Mouse (Mus musculus) layer of hippocampus, adult 18-20 months (tissue): ENCODE results near the gene Olfr63. TPM values are rescaled to one million over a fixed set of nuclear protein-coding genes. Genes with fewer than 3 reads are reported as not detected.
"Not testable (repeated sequence)": the region's sequence is repeated elsewhere in the genome, so short reads cannot be mapped to it uniquely, and the experiment has no call there.

Experiments used
- DNase-seq, 2 experiments: peaks; one replicate each; pipeline ENCODE4 v3.0.0; 2022; ENCODE audit warnings: low spot score in 2 of 2
- long read RNA-seq: library from polyadenylated mRNA; stranded (forward); transcript quantifications from one replicate; pipeline ENCODE4 v2.0.0, GENCODE M21; 2021
- total RNA-seq, 2 experiments: library from RNA; stranded (reverse); gene quantifications; 2 replicates each; pipeline ENCODE4 v1.2.3; 2021

Olfr63 gene
- under 1 TPM in 1 of 2 experiments, not detected in 1; 0.05 TPM for total RNA-seq
- long read RNA-seq: 0 reads

DNA sequence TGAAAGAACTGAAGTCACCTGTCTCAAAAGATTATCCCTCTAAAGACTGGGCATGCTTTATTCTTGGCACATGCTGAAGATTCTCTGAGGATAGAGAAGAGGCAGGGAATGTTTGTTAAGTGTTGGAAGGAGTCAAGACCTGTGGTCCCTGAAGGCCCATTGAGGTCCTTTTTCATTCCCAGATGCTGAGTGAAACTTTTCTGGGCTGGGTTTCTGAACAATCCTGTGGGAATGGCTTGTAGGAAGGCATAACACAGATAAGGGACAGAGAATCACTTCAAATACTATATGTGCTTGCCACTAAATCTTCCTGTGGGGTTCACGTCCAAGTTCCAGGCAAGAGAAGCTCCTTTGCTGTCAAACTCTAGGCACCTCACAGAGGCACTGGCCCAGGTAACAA, at the start of gene Olfr63:
Gene Olfr63 (plus strand): TSS at position 301 of the 400 bp plus-strand sequence.
- no peak for DNase-seq

DNA sequence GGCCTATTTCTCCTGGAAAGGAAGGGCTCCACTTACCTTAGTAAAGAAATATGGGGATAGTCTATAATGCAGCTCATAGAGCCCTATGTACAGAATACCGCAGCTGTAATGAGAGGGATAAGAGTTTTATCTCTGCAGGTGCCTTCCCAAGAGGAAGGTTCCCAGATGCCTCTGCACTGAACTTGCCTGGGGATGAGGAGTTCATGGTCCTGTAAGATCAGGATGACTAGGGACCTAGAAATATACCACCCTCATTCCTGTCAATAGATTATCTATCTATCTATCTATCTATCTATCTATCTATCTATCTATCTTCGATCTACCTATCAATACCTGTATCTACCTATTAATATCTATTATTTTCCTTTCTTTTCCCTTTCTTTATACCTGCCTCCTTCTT, 42.9 kb upstream of the Olfr63 start, which contains the start of gene Olfr1564:
Gene Olfr1564 (minus strand): TSS at position 101 of the 400 bp plus-strand sequence.
- no peak for DNase-seq

DNA sequence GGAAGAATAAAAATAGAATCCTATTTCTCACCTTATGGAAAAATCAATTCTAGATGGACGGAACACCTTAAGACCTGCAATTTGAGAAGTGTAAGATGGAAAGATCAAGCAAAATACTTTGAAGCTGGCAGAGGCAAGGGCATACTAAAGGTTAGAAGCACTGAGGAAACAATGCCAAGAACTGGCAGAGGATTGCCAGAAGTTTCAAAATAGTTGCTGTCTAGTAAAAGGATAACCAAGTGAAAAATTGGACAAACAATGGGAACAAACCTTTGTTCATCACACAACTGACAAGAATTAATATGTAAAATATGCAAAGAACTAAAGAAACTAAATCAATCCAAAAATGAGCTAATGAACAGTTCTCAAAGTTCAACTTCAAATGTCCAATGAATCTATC, 27.8 kb upstream of the Olfr63 start:
- DNase-seq: not testable (repeated sequence)

DNA sequence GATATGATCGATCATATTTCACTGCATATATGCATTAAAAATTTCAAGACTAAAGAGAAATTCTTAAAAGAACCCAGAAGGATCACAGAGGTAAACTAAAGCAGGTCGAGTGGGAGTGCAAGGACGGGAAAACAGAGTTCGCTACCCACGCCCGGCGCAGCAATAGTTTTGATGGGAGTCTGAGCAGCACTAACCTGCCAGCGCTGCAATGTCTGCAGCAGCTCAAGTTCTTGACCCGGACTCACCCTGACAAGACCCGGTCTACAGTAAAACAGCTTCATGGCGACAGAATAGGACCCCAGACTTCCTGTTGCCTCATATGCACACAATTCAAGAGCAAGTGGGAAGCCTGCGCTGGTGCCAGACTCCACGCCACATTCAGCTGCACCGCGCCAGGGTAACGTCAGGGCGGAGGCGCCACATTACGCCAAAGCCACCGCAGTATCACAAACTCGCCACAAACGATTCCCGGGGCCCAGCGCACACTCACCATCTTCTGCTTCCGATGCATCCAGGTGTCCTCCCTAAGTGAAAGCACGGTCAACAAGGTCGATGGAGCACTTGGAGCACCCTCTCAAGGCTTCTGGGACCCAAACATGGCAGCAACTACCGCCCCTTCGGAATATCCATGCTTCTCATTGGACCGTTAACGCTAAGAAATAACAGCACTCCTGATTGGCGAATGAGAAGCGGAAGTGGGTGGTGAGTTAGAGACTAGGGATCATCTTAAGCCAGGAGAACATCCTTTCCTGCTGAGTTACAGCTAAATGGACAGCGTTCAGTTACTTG, 9.8 kb upstream of the Olfr63 start, which contains the start of gene Zfp955a:
Gene Zfp955a (minus strand): TSS at position 616 of the 789 bp plus-strand sequence.
- not testable (repeated sequence) for DNase-seq

DNA sequence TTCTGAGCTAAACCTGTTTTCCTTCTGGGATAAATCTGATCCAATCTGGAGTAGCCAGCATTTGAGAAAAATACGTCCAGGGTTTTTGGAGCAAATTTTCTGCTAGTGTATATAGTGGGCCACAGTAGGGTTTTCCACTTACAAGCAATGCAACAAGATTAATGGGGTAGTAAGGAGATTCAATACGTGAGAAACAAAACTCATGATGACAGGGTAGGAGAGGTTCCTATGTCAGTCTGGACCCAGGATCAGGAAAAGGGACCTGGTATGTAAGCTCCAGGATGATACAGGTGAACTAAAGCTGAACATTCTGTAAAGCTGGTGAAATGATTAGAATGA, 9.2 kb upstream of the Olfr63 start:
- not testable (repeated sequence) for DNase-seq

DNA sequence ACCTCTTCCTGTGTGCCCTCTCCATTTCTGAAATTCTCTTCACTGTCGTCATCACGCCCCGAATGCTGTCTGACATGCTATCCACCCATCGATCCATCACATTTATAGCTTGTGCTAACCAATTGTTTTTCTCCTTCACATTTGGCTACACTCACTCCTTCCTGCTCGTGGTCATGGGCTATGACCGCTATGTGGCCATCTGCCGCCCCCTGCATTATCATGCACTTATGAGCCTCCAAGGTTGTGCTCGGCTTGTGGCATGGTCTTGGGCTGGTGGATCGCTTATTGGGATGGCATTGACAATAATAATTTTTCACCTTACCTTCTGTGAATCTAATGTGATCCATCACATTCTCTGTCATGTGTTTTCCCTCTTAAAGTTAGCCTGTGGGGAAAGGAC, 4.4 kb downstream of the Olfr63 start:
- no peak for DNase-seq

DNA sequence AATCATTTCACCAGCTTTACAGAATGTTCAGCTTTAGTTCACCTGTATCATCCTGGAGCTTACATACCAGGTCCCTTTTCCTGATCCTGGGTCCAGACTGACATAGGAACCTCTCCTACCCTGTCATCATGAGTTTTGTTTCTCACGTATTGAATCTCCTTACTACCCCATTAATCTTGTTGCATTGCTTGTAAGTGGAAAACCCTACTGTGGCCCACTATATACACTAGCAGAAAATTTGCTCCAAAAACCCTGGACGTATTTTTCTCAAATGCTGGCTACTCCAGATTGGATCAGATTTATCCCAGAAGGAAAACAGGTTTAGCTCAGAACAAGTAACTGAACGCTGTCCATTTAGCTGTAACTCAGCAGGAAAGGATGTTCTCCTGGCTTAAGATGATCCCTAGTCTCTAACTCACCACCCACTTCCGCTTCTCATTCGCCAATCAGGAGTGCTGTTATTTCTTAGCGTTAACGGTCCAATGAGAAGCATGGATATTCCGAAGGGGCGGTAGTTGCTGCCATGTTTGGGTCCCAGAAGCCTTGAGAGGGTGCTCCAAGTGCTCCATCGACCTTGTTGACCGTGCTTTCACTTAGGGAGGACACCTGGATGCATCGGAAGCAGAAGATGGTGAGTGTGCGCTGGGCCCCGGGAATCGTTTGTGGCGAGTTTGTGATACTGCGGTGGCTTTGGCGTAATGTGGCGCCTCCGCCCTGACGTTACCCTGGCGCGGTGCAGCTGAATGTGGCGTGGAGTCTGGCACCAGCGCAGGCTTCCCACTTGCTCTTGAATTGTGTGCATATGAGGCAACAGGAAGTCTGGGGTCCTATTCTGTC, 24.8 kb downstream of the Olfr63 start, which contains the start of gene Zfp955b:
Gene Zfp955b (plus strand): TSS at position 506 of the 837 bp plus-strand sequence.
- DNase-seq: not testable (repeated sequence)

DNA sequence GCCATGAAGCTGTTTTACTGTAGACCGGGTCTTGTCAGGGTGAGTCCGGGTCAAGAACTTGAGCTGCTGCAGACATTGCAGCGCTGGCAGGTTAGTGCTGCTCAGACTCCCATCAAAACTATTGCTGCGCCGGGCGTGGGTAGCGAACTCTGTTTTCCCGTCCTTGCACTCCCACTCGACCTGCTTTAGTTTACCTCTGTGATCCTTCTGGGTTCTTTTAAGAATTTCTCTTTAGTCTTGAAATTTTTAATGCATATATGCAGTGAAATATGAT, 25.3 kb downstream of the Olfr63 start:
- DNase-seq: not testable (repeated sequence)

Other genes starting within 250 kb of the Olfr63 start
- gene Zfp763, start 231.3 kb upstream of the Olfr63 start, total RNA-seq: 10 to 100 TPM; 16.3 to 23.5 TPM
- not detected for gene 4921501E09Rik, start 196.6 kb upstream of the Olfr63 start, total RNA-seq
- gene Zfp563, start 175.4 kb upstream of the Olfr63 start, total RNA-seq: 10 to 100 TPM; 21.7 TPM
- 1 to 10 TPM; 3.6 to 3.7 TPM for gene Morc2b, start 125.0 kb upstream of the Olfr63 start, total RNA-seq
- not detected for gene Olfr55, start 96.2 kb upstream of the Olfr63 start, total RNA-seq
- not detected for gene Olfr239, start 73.4 kb upstream of the Olfr63 start, total RNA-seq
- 1 to 10 TPM in 1 of 2 experiments, under 1 TPM in 1; 0.79 to 1.3 TPM for gene Olfr1564, start 43.0 kb upstream of the Olfr63 start, total RNA-seq
- 10 to 100 TPM; 12.3 to 12.4 TPM for gene Zfp955a, start 9.5 kb upstream of the Olfr63 start, total RNA-seq
- 10 to 100 TPM; 29.1 to 31.9 TPM for gene Zfp955b, start 24.9 kb downstream of the Olfr63 start, total RNA-seq
- 10 to 100 TPM; 20.1 to 20.5 TPM for gene Zfp81, start 94.2 kb downstream of the Olfr63 start, total RNA-seq
- gene Zfp101, start 130.0 kb downstream of the Olfr63 start, total RNA-seq: 10 to 100 TPM; 11.4 to 12.7 TPM
- gene Actl9, start 168.2 kb downstream of the Olfr63 start, total RNA-seq: not detected